Mouse (Mus musculus) T-helper 1 cell (primary cell): Measurements from ENCODE around the gene Hsdl2.

Experiments
- in situ Hi-C: fragments of 300-600 bp; cut with MboI, MseI; formaldehyde crosslinking; loops from one replicate; pipeline ENCODE4 v1.15.1; 2025; ENCODE audit warnings: high pct_unique_total_duplicates

The Hsdl2 gene

DNA sequence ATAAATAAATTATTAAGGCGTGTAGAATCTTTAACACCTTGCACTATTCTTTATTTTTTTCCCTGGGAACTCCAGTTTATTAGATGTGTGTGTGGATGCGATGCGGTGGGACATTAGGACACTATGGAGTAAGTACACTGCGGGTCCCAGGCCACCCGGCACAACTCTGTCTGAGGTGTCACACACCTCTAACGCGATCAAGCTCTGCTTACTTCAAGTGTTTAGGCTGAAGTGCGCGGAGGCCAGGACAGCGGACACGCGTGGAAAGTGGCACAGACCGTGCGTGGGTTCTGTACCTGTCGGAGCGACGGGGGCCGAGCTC lies 44.3 kb downstream of the Hsdl2 start:
- in situ Hi-C loops = no loop called here

DNA sequence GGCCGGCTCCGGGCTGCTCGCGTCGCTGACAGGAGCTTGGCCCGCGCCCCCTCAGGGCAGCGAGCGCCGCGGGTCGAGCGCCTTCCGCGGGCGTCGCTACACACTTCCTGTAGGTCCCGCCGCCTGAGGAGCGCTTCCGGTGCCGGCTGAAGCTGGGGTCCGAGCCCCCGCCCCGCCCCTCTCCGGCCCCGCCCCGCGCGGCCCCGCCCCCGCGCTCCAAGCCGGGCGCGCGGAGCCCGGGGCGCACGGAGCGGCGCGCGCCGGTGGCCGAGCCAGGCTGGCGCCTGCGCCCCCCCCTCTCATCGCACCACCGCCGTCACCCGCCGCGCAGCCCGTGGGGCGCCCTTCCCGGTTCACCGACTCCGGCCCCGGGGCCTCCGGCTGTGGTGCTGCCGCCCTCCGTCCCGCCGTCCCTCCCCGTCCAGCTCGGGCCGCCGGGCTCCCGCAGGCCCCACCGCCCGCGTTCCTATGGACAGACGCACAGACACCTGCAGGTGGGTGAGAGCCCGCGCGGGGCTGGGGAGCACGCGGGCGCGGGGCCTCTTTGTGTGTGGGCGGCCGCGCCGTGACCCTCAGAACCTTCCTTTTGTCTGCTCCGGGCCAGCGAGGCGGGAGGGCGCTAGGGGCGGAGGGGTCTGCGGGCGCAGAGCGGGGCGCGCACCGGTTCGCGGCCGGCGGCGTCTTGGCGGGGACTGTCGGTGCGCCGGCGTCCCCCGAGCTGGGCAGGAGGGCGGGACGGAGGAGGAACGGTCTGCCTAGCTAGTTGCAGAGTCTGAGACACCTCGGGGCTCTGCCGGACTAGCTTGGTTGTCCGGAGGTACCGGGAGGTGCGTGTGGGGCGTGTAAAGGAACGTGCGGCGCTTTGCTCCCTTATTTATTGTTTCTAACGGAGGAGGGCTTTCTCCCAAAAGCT lies 44.9 kb downstream of the Hsdl2 start, which contains the start of gene E130308A19Rik:
Gene E130308A19Rik (plus strand): TSS at position 214 of the 913 bp plus-strand sequence.
- in situ Hi-C loops = no loop called here

DNA sequence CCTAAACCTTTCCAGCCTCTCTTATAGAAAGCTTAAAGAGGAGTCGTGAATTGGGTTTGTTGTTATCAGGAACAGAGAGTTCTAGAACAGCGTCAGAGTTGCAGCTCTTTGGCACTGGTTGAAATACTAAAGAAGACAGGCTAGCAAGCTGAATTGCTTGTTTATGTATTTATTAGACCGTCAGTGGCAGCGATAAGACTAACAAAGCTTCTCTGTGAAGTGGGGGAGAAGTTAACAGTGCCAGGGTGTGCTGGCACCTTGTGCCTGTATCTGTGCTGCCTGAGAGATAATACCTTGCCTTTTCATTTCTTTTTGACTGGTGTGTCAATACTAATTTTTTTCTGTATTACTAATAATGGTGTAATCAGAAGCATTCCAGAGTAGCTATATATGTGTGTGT lies 46.9 kb downstream of the Hsdl2 start:
- in situ Hi-C loops = no loop called here

DNA sequence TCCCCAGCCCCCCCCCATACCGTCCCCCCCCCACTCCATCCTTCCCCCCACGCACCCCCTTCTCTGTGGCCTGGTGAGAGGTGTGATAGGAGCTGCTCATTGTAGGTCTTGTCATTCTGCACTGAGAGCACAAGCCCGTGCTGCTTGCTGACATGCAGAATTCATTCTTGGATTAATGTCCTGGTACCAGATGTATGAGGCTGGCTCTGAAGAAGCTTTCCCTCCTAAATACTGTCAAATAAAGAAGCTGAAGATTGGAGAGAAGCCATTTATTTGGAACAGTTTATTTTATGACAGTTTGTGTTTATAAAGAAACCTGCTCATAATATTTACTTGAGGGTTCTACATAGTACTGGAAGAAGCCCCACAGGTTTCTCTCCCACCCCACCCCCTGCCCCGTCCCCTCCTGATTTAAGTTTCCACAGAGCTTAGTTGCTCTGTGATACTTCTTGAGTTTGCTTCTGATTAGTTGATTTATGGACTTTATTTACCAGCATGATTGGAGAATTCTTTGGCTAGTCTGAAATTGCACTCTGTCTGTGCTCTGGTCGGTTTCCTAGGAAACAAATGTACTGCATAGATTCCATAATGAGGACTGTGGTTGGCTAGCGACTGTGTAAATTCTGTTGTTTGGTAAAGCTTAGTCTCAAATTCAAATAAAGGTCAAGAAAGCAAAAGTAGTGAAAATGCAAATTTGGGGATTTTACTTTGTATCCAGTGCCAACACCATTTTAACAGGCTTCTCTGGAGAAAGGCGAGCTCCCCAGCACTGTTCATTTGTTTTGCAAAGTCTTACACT lies 47.9 kb downstream of the Hsdl2 start:
- in situ Hi-C loops = no loop called here

DNA sequence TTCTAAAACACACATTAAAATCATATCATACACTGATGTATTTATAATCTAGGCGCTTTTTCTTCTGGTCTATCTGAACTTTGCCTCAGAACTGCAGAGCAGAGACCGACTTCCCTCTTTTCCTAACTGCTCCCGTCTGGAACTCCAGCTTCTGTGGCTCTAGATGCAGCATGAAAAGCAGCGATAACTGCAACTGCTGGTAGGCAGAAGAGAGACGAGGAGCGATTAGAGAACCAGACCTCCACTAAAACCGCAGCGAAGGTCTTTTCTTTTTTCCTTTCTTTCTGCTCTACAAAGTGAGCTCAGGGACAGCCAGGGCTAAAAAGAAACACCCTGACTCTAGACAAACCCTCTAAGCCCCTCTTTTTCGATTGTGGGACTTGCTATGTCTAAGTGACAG lies 48.8 kb downstream of the Hsdl2 start:
- in situ Hi-C loops = no loop called here

DNA sequence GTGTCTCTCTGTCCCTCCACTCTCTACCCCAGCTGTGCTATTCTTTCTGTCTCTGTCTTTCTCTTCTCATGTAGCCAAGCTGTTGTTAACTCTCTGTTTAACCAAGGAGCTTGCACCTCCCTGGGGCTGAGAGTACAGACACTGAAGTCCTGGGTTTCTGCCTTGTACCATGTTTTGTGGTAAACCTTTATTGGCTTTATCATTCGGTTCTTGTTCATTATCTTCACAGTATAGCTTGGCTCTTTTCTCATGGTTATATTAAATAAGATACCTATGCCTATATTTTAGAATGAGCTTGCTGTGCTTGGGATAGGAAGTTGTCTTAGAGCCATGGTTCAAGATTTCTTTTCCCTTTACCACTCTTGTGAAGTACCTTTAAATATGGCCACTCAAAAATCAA lies 53.2 kb downstream of the Hsdl2 start:
- in situ Hi-C loops = no loop called here

DNA sequence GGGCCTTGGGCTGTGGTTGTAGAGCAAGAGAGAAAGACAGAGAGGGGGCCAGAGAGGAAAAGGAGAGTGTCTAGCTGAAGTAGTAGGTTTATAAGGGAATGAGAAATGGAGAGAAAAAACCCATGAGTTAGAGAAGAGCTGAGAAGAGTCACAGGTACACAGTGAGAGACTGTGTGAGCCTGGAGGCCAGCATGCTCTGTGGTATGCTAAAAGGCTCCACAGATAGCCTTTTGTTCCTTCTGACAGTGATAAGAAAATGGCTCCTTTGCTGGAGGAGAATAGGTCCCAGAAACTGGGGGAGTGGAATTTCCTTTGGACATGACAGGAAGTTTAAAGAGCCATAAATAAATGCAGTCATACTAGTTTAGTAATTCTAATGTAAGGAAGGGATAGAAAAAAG lies 57.8 kb downstream of the Hsdl2 start:
- in situ Hi-C loops = loop anchor here (5.0 kb wide), 1 partner anchor 48 kb away; no protein-coding TSS in a partner anchor

DNA sequence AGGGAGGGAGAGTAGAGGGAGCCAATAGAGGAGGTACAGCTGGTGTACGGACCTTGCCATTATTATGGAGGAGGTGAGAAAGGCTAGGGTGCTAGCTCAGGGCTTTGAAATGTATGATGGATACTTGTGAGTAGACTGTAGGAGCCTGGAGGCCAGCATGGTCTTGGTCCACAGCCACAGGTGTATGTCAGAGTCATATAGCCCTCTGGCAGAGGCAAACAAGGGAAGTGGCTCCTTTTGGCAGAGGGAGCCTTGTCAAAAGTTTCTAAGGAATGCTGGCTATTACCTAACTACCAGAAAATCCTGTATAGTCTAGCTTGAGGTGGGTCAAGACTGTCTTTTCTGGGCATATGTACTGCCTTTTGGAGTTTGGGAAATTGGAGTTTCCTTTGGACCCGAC lies 59.4 kb downstream of the Hsdl2 start:
- in situ Hi-C loops = no loop called here

DNA sequence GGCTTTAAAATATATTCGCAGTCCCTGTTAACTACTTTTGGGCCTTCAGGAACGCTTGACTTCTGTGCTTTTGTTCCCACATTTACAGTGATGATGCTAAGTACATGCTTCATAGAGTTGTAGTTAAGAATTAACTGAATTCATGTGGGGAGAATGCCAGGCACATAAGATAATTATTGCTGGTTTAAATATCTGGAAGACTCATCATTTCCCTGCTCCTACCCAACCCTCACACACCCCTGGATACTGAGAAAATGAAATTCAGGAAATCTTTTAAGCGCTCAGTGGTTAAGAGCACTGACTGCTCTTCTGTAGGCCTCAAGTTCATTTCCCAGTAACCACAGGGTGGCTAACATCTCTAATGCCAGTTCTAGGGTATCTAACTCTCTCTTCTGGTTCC lies 60.7 kb downstream of the Hsdl2 start:
- in situ Hi-C loops = no loop called here

DNA sequence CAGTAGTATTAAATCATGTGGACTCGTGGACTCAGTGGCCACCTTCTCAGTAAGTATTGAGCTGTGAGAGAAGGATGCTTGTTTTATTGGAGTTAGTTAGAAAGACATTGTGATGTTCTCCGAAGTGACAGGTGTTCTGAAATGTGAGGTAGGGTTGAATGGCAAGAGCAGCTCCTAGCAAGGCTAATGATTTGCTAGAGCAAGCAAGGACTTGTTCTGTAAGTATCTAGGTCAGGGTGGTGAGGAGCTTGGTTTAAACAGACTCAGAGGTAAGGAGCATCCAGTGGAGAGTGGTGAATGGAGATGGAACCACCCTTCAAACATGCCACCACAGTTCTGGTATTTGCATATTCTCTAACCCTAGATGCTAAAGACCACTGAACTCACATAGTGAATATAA lies 61.3 kb downstream of the Hsdl2 start:
- in situ Hi-C loops = no loop called here

DNA sequence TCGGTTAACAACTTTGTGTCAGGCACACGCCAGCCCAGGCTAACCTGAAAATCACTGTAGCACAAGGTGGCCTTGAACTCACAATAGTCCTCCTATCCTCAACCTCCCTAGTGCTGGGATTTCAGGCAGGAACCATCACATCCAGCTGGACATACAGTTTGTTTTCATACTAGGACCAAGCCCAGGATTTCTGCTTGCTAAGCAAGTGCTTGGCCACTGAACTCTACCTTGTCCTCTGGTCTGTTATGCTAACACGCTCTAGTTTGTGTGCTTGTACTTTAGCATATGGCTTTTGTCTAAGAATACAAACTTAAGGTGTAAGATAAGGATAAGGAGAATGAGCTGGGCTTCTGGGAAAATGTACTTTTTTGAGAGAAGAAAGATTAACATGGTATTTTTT lies 63.1 kb downstream of the Hsdl2 start:
- in situ Hi-C loops = no loop called here

DNA sequence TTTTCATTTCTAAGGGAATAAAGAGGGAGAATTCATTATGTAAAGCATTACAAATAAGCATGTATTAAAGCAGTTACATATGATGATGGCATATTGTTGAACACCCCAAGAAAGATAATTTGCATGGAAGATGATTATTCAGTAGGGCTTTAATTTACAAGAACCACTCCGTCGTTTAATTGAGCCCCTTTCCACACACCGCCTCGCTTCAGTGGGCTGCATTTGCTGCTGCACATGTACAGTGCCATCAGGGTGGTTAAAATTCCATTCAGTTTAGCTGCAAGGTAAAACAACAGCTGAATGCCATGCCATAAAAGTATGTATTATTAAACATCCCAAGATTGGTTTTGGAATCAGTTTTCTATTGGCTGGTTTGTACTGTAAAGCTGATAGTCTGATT lies 63.6 kb downstream of the Hsdl2 start:
- in situ Hi-C loops = no loop called here

DNA sequence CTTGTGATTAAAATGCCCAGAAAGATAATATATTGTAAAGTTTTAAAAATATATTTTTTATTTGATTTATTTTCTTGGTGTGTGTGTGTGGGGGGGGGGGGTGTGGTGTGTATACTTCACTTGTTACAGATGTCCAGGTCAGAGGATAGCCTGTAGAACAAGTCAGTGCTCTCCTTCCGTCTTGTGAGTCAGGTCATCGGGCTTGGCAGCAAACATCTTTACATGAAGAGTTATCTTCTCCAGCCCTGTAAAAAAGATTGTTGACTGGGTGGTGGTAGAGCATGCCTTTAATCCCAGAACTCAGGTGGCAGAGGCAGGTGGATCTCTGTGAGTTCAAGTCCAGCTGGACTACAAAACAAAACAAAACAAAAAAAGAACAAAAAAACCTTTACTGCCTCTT lies 64.2 kb downstream of the Hsdl2 start:
- in situ Hi-C loops = no loop called here

DNA sequence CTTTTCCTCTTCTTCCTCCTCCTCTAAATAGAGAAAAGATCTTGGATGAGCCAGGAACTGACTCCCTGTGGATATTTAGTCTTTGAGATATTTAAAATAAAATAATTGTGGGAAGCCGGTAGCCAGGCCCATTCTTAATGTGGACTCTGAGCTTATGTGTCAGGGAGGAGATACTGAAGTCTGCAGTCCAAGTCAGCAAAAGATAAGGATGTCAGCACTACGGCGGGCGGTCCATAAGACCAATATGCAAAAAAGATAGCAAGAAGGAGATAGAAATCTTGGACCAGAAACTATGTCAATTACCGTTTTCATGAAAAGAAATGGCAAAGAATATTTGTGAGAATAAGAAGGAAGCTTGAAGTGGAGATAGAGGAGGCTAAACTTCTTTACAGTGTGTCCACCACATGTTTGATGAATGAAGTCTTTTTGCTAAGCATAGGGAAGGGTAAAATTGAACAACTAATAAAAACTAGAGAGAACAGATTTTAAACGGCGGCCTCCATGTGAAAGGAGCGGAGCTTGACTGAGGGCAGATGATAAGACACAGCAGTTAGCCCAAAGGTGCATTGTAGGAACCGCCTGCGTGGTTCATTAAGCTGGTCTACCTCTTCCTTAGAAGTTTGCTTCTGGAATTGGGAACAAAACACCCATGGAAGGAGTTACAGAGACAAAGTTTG lies 64.8 kb downstream of the Hsdl2 start:
- in situ Hi-C loops = no loop called here

DNA sequence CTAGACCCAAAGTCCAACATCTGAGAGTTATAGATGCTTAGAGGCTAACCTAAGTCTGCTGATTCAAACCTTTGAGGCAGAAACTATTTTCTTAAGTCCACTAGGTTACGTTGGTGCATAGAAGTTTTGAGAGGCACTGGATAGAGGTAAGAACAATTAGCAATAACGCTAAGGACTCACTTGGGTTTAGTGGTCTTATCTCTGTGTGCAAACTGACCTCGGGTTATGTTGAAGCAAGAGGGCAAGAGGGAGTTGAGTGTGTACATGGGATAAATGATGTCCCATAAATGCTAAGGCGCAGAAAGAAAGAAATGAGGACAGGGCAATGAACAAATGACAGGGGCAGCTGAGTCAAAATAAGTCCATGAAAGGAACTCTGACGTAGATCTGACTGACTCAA lies 67.8 kb downstream of the Hsdl2 start:
- in situ Hi-C loops = no loop called here

DNA sequence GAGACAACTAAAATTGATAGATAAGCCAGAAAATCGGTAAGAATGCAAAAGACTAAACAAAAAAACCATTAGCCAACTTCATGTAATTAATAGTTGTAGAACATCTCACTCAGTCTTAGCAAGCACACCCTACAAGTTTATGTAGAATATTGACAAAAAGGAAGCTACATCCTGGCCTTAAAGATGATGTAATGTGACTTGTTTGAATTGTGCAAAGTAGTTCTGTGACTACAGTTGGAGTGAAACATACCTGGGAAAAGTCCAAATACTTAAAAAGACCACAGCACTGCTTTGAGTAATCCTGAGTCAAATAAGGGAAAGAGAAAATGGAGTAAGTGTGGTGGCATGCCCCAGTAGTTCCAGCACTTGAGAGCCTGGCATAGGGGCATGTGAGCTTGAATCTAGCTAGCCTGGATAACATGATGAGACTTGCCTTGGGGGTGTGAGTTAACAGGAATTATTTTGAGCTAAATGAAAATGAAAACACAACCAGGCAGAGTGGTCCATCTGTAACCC lies 70.9 kb downstream of the Hsdl2 start:
- in situ Hi-C loops = no loop called here

DNA sequence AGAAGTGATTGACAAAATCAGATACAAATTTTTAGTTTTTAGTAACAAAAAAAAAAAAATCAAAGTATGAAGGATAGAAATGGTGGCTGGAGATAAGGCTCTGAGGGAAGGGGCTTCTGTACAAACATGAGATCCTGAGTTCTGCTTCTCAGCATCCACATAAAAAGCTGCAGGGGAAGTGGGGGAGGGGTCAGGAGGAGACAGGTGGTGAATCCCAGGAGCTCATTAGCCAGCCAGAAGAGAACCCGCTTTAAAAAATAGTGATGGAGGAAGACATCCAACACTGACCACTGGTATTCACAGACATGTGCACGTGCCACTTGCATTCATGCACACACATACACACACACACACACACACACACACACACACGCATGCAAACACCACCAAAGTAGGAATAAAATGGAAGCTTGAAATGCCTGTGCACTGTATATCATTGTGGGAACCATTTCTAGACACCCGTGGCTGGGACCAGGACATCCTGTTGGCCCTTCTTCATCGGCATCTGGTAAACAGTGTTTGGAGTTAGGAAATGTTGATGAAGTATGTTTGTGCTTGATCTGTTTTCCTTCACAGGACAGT lies 74.8 kb downstream of the Hsdl2 start:
- in situ Hi-C loops = no loop called here

DNA sequence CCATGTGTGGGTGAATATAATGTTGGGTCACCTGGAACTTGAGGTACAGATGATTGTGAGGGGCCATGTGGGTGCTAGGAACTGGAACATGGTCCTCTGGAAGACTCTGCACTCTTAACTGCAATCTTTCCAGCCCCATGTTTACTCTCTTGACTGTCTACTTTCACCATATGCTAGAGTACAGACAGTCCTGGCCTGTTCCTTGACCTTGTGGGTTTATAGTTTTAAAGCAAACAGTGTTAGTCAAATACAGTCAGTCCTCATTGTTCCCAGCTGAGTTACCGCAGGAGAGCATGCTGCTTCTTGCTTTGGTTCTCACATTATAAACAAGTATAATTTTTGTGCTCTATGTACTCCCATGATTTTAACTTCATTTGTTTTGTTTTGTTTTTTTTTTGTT lies 80.8 kb downstream of the Hsdl2 start:
- in situ Hi-C loops = no loop called here

DNA sequence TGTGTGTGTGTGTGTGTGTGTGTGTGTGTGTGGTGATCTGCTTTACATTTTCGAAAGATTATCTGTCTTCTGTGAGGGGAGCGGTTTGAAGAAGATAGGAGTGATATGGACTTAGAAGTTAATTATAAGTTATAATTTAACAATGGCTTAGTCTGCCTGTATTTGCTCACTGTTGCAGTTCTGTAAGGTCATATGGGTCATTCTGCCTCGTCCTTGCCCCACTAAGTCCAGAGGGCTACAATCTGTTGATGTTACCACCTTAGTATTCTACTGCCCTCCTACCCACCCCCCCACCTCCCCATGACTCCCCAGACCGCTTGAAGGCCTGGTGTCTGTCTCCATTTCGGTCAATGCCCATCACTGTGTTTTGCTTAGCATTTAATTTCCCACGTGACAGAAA lies 82.1 kb downstream of the Hsdl2 start:
- in situ Hi-C loops = no loop called here

DNA sequence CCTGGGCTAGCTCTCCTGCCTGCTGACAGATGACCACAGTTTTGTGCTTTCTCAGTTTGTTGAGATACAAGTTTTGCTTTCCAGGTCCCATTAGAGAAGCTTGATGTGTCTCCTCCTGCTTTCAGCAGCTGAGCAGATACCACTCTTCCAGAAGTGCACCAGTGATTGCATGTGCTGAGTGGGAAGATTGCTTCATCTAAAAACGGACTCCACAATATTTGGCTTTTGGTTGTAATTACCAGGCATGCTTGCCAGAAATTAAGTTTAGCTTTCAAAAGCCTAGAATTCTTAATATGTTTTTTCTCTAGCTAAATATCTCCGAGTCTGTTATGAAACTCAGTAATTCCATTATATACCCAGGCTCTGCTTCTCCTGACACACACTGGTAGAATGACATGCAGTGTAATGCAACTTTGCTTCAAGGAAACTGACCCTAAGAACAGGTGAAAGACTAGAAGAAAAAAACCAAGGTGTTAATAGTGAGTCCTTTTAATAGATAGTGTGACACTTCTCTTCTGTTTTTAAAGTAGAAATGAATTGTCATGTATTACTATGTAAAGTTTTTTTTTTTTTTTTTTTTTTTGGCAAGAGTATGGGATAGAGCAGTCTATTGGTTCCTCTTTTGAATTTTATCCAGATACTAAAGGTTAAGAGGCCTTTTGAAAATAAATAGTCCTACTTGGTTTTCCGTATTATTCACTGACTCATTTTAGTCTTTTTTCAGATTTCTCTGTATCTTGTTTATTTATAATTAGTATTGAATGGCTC lies 85.4 kb downstream of the Hsdl2 start:
- in situ Hi-C loops = no loop called here

DNA sequence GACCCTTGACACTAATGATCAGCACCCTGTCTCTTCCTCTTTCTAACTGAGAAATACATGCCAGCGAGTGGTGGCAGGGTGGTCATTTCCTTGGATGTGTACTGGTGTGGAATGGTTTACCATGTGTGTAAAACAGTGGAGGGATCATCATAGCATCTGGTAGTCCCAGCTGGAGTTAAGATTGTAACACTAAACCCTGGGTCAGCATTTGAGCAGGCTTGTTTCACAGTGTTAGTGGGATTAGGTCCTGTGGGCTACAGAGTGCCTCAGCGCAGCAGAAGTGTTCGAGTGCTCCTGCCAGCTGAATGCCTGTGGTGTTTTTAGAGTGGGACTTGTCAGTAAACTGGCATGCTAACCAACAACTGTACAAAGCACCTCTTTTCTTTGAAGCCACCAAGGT lies 86.7 kb downstream of the Hsdl2 start:
- in situ Hi-C loops = no loop called here
